Mouse (Mus musculus): ENCODE results near the gene Susd1.
A peak's percentile ranks its signal among the peaks of the same experiment; 100 is the strongest.

The Susd1 gene

GRCm38 (mm10) chr4:59437990-59438854 is at the start of gene Susd1:
Gene Susd1 (minus strand): TSS chr4:59438633.
- peak; percentile 75 for DNase-seq

GRCm38 (mm10) chr4:59471306-59471705 is 32.9 kb upstream of the Susd1 start:
- DNase-seq = no peak

- DNase-seq = no peak
These were observed 27.0 kb upstream of the Susd1 start for GRCm38 (mm10) chr4:59465449-59465848.

- no peak for DNase-seq
These were observed 26.2 kb upstream of the Susd1 start for GRCm38 (mm10) chr4:59464661-59465060.

- no peak for DNase-seq
These were observed 24.1 kb upstream of the Susd1 start for GRCm38 (mm10) chr4:59462494-59462893.

- no peak for DNase-seq
These were observed 22.8 kb upstream of the Susd1 start for GRCm38 (mm10) chr4:59461116-59461727.

- no peak for DNase-seq
These were observed 21.0 kb upstream of the Susd1 start for GRCm38 (mm10) chr4:59459216-59459955.

GRCm38 (mm10) chr4:59457941-59458340 is 19.5 kb upstream of the Susd1 start:
- peak; percentile 64 for DNase-seq

GRCm38 (mm10) chr4:59457091-59457490 is 18.7 kb upstream of the Susd1 start:
- no peak for DNase-seq

- no peak for DNase-seq
These were observed 17.0 kb upstream of the Susd1 start for GRCm38 (mm10) chr4:59455465-59455864.

GRCm38 (mm10) chr4:59454046-59454445 is 15.6 kb upstream of the Susd1 start:
- DNase-seq = no peak

- DNase-seq = peak; percentile 22
These were observed 14.1 kb upstream of the Susd1 start for GRCm38 (mm10) chr4:59452503-59452933.

GRCm38 (mm10) chr4:59450906-59451305 is 12.5 kb upstream of the Susd1 start:
- DNase-seq = no peak

- no peak for DNase-seq
These were observed 11.9 kb upstream of the Susd1 start for GRCm38 (mm10) chr4:59450234-59450854.

GRCm38 (mm10) chr4:59447296-59447695 is 8.9 kb upstream of the Susd1 start:
- DNase-seq = no peak

GRCm38 (mm10) chr4:59445516-59445915 is 7.1 kb upstream of the Susd1 start:
- DNase-seq = no peak

GRCm38 (mm10) chr4:59444994-59445393 is 6.6 kb upstream of the Susd1 start:
- DNase-seq = no peak

- DNase-seq = no peak
These were observed 5.7 kb upstream of the Susd1 start for GRCm38 (mm10) chr4:59444085-59444484.

GRCm38 (mm10) chr4:59441265-59441664 is 2.8 kb upstream of the Susd1 start:
- DNase-seq = no peak

- peak; percentile 31 for DNase-seq
These were observed 1.5 kb upstream of the Susd1 start for GRCm38 (mm10) chr4:59439960-59440359.

- no peak for DNase-seq
These were observed 608 bp upstream of the Susd1 start for GRCm38 (mm10) chr4:59439041-59439440.

GRCm38 (mm10) chr4:59435951-59436350 is 2.5 kb downstream of the Susd1 start:
- no peak for DNase-seq

- no peak for DNase-seq
These were observed 4.4 kb downstream of the Susd1 start for GRCm38 (mm10) chr4:59434039-59434438.

Data from kidney, adult 18-20 months (tissue).